Mouse (Mus musculus): ENCODE measurements at regions not wholly inside any gene's neighbourhood (a gene's known extent, or its start where the extent isn't known, plus 50 kb on each side); places are given as distances from the start of the nearest gene placed in this dataset.
"Not testable (repeated sequence)": the region's sequence is repeated elsewhere in the genome, so short reads cannot be mapped to it uniquely, and the experiment has no call there.

DNA sequence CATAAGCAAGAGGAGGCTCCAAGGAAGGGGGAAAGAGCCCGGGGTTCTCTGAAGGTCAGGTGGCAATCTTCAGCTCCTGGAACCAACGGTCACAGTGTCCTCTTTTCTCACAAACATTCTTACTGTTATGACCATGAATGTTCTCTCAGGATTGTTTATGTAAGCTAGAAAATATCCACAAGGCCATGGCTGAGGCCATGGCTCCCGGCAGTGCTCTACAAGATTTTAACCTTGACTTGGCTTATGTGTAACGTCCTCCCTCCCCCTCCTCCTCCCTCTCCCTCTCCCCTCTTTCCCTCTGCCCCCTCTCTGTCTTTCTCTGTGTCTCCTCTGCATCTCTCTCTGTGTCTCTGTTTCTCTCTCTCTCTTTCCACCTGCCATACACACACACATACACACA, 100.5 kb upstream of the Ccdc122 start:
- H3K4me1 ChIP-seq; H3K4me3 ChIP-seq; H3K36me3 ChIP-seq; H3K9ac ChIP-seq (replicated peaks); H3K4me2 ChIP-seq (replicated peaks); H3K27ac ChIP-seq (replicated peaks); H3K9me3 ChIP-seq; ATAC-seq (ENCODE audit: low FRiP score, low read depth); H3K27me3 ChIP-seq: not testable (repeated sequence)
- 82% methylated on average over 4 of the region's 4 CpGs for WGBS

DNA sequence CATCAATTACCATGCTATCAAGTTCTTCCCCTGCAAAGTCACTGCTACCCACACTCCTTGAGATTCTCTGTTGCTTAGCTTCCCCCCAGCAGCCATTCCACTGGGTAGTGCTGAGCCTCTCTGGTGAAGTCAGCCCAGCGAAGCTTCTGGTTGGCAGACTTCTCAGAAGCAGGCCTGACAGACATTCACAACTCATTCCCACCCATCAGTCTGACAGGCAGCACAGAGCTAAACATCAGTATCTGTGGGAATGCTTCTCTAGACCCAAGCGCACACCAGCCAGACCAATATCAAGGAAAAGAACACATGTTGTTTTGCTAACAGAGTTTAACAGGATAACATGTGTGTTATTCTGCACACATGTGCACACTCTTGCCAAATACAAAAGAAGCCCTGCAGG, 101.1 kb upstream of the Ccdc122 start:
- no peak overlapping the region for H3K4me3 ChIP-seq
- H3K9ac ChIP-seq (replicated peaks), result no peak overlapping the region
- ATAC-seq (ENCODE audit: low FRiP score, low read depth), result no peak
- no peaks in the 10 kb centered on the region for H3K36me3 ChIP-seq
- H3K4me1 ChIP-seq, result no peaks in the 10 kb centered on the region
- no peaks in the 10 kb centered on the region for H3K27me3 ChIP-seq
- H3K27ac ChIP-seq (replicated peaks), result no peak overlapping the region
- H3K9me3 ChIP-seq, result no peaks in the 10 kb centered on the region
- H3K4me2 ChIP-seq (replicated peaks), result no peak overlapping the region
- WGBS, result 76% methylated on average over 2 of the region's 2 CpGs

DNA sequence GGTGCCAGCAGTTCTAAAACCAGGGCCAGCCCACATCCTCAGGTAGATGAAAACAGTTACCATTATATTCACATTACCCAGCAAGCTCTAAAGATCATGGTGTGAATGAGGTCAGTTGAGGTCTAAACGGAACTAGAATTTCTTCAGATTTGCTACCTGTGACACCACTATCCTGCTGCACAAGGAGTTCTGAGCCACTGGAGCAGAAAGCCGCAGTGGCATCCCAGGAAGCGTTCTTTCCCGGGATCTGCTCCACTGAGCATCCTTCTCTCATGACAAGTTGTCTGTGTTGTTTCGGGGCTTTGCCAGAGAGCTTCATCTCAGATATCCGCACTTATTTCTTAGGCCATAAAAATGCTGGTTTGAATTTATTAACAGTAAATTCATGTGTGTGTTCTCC, 103.7 kb upstream of the Ccdc122 start:
- WGBS, result 72% methylated on average over 6 of the region's 6 CpGs
- no peak overlapping the region for H3K9ac ChIP-seq (replicated peaks)
- ATAC-seq (ENCODE audit: low FRiP score, low read depth), result no peak
- no peaks in the 10 kb centered on the region for H3K4me1 ChIP-seq
- no peak overlapping the region for H3K4me2 ChIP-seq (replicated peaks)
- no peaks in the 10 kb centered on the region for H3K9me3 ChIP-seq
- no peak overlapping the region for H3K27ac ChIP-seq (replicated peaks)
- no peaks in the 10 kb centered on the region for H3K36me3 ChIP-seq
- no peak overlapping the region for H3K4me3 ChIP-seq
- no peaks in the 10 kb centered on the region for H3K27me3 ChIP-seq

DNA sequence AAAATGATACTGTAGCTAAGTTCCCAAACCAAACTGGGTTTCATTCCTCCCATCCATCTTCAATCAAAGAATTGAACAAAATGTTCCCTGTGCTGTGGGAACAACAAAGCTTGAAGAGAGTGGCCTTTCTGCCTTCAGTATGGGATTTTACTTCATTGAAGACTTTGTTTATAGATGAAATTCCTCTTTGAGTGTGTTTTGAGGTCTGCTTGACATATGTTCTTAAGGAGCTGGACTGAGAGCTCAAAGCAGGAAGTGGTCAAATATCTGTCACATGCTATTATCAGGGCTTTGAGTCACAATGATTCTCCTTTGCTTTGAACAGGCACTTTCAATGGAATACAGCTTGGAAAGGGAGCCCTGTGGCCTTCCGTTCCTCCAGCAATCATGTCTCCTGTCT, 105.2 kb upstream of the Ccdc122 start:
- Histone ChIP-seq H3K9me3 (no peaks in the 10 kb centered on the region), H3K27me3 (no peaks in the 10 kb centered on the region), H3K4me1 (no peaks in the 10 kb centered on the region), H3K4me3 (no peak overlapping the region), H3K27ac (replicated peaks) (no peak overlapping the region), H3K36me3 (no peaks in the 10 kb centered on the region), H3K4me2 (replicated peaks) (no peak overlapping the region), H3K9ac (replicated peaks) (no peak overlapping the region)
- ATAC-seq (ENCODE audit: low FRiP score, low read depth), result no peak
- 85% methylated on average over 1 of the region's 1 CpGs for WGBS

DNA sequence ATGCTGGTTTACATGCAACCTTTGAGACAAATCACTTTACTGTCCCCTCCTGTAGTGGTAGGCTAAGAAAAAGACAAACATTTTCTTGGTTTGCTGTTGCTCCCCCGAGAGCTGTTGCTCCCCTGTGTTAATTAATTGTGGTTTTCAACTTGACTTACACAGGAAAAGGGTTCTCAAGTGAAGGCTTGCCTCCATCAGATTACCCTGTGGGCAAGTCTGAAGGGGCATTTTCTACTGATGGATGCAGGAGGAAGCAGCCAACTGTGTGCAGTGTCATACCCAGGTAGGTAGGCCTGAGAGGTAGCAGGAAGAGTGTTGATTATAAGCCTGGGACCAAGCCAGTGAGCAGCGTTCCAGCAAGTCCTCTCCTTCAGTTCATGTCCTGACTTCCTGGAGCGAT, 107.0 kb upstream of the Ccdc122 start:
- H3K27ac ChIP-seq (replicated peaks), result no peak overlapping the region
- WGBS, result 87% methylated on average over 3 of the region's 3 CpGs

DNA sequence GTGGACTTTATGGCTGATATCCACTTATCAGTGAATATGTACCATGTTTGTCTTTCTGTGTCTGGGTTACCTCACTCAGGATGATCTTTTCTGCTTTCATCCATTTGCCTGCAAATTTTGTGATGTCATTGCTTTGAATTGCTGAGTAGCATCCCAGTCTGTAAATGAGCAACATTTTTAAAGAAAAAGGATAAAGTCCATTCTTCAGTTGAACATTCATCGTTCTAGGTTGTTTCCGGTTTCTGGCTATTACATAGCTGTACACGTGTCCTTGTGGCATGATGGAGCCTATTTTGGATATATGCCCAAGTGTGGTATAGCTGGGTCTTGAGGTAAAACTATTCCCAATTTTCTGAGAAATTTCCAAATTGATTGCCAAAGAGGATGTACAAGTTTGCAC, 107.9 kb upstream of the Ccdc122 start:
- ATAC-seq (ENCODE audit: low FRiP score, low read depth), result no peak
- no peak overlapping the region for H3K27ac ChIP-seq (replicated peaks)
- WGBS, result 94% methylated on average over 3 of the region's 3 CpGs

More for the DNA sequence above, 107.0 kb upstream of the Ccdc122 start:
- Histone ChIP-seq H3K36me3 (no peaks in the 10 kb centered on the region), H3K27me3 (no peaks in the 10 kb centered on the region), H3K4me2 (replicated peaks) (no peak overlapping the region), H3K9me3 (no peaks in the 10 kb centered on the region), H3K4me1 (no peaks in the 10 kb centered on the region), H3K9ac (replicated peaks) (no peak overlapping the region), H3K4me3 (no peak overlapping the region)
- ATAC-seq (ENCODE audit: low FRiP score, low read depth), result no peak

DNA sequence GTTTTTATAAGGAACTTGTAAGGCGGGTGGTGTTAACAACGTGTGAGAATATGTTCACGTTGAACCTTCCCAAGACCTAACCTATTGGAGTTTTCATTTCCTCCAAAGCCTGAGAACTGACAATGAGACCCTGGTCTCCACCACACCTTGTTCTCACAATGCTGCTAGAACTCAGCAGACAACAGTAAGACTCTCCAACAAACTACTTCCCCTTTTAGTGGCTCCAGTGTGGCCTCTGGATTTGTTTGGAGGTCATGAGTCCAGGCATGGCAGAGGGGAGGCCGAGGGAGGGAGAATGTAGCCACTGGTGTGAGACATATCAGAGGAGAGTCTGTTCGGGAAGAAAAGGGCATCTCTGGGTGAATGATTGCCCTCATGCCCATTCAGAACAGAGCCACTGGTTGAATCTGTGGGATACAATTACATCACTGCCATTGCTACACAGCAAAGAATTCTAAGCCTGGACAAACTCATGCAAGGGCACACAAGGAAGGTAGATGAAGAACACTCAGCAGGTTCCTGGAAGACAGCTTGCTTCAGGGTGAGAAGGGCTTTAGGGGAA, 109.2 kb upstream of the Ccdc122 start:
- Histone ChIP-seq H3K36me3 (no peaks in the 10 kb centered on the region), H3K4me3 (no peak overlapping the region), H3K4me2 (replicated peaks) (no peak overlapping the region), H3K9me3 (no peaks in the 10 kb centered on the region), H3K27ac (replicated peaks) (no peak overlapping the region), H3K9ac (replicated peaks) (no peak overlapping the region), H3K27me3 (no peaks in the 10 kb centered on the region), H3K4me1 (no peaks in the 10 kb centered on the region)
- ATAC-seq (ENCODE audit: low FRiP score, low read depth), result no peak
- WGBS, result 75% methylated on average over 5 of the region's 5 CpGs

More for the DNA sequence above, 107.9 kb upstream of the Ccdc122 start:
- no peaks in the 10 kb centered on the region for H3K4me1 ChIP-seq
- no peak overlapping the region for H3K9ac ChIP-seq (replicated peaks)
- H3K4me2 ChIP-seq (replicated peaks), result no peak overlapping the region
- no peaks in the 10 kb centered on the region for H3K36me3 ChIP-seq
- H3K27me3 ChIP-seq, result no peaks in the 10 kb centered on the region
- no peaks in the 10 kb centered on the region for H3K9me3 ChIP-seq
- no peak overlapping the region for H3K4me3 ChIP-seq

DNA sequence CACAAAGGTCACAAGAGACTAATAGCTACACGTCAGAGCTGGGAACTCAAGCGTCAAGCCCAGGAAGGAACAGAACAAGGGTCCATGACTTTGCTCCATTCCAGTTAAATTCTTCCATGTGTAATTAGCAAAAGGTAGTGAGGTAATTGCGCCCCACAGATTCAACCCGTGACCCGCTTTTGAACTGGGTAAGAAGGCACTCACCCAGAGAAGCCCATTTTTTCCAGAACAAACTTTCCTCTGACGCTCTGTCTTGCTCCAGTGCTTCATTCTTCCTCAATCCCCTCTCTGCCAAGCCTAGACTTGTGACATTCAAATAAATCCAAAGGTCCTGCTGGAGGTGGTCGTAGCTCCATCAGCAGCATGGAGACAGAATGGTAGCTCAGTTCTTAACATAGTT, 110.2 kb upstream of the Ccdc122 start:
- WGBS, result 85% methylated on average over 7 of the region's 7 CpGs
- Histone ChIP-seq H3K4me3 (no peak overlapping the region), H3K27ac (replicated peaks) (no peak overlapping the region), H3K4me2 (replicated peaks) (no peak overlapping the region), H3K9me3 (no peaks in the 10 kb centered on the region), H3K4me1 (no peaks in the 10 kb centered on the region), H3K36me3 (no peaks in the 10 kb centered on the region), H3K9ac (replicated peaks) (no peak overlapping the region), H3K27me3 (no peaks in the 10 kb centered on the region)
- no peak for ATAC-seq (ENCODE audit: low FRiP score, low read depth)

DNA sequence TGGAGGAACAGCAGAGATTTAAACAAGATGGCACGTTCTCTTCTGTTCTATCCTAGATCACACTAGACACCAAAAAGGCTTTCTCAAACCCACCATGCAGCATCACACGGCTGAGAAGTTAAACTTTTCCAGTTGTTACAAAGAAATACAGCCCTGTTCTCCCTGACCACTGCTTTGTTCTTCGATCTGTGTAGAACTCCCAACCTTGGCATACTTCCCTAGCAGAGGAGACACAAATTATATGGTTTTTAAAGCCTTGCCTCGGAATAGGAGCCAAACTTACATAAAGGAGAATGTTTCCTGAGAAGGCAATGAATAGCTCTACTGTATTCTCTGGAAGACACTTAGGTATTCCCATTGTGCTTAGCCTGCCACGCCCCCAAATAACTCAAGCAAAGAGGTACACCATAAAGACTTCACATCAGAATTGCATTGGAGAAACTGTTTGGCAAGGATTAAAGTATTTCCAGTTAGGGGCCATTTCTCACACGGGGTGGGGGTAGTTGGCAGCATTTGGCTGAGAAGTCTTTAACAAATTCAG, 114.1 kb upstream of the Ccdc122 start:
- H3K9ac ChIP-seq (replicated peaks), result no peak overlapping the region
- no peak overlapping the region for H3K4me2 ChIP-seq (replicated peaks)
- H3K27me3 ChIP-seq, result no peaks in the 10 kb centered on the region
- H3K27ac ChIP-seq (replicated peaks), result no peak overlapping the region
- no peak overlapping the region for H3K4me3 ChIP-seq
- no peaks in the 10 kb centered on the region for H3K4me1 ChIP-seq
- H3K36me3 ChIP-seq, result no peaks in the 10 kb centered on the region
- ATAC-seq (ENCODE audit: low FRiP score, low read depth), result no peak
- no peaks in the 10 kb centered on the region for H3K9me3 ChIP-seq
- WGBS, result 85% methylated on average over 6 of the region's 6 CpGs

DNA sequence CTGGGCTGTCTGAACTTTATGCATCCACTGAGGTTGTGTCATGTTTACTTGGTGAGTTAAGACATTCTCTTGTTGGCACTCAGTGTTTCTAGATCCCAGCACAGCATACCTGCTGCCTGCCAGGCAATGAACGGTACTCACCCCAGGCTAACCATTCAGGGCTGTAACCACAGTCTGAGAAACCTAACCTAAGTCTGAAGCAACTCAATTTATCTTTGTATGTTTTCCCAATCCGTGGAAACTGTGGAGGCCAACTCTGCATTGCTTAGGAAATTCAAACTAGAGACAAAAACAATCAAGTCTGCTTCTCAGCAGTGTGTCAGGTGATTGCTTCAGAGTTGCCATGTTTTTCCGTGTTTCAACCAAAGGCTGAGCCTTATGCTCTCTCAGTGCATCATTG, 118.5 kb upstream of the Ccdc122 start:
- Histone ChIP-seq H3K9me3 (no peaks in the 10 kb centered on the region), H3K4me2 (replicated peaks) (no peak overlapping the region), H3K4me3 (no peak overlapping the region), H3K27me3 (no peaks in the 10 kb centered on the region), H3K9ac (replicated peaks) (no peak overlapping the region), H3K36me3 (no peaks in the 10 kb centered on the region), H3K27ac (replicated peaks) (no peak overlapping the region), H3K4me1 (no peaks in the 10 kb centered on the region)
- WGBS, result 83% methylated on average over 3 of the region's 3 CpGs
- ATAC-seq (ENCODE audit: low FRiP score, low read depth), result no peak

DNA sequence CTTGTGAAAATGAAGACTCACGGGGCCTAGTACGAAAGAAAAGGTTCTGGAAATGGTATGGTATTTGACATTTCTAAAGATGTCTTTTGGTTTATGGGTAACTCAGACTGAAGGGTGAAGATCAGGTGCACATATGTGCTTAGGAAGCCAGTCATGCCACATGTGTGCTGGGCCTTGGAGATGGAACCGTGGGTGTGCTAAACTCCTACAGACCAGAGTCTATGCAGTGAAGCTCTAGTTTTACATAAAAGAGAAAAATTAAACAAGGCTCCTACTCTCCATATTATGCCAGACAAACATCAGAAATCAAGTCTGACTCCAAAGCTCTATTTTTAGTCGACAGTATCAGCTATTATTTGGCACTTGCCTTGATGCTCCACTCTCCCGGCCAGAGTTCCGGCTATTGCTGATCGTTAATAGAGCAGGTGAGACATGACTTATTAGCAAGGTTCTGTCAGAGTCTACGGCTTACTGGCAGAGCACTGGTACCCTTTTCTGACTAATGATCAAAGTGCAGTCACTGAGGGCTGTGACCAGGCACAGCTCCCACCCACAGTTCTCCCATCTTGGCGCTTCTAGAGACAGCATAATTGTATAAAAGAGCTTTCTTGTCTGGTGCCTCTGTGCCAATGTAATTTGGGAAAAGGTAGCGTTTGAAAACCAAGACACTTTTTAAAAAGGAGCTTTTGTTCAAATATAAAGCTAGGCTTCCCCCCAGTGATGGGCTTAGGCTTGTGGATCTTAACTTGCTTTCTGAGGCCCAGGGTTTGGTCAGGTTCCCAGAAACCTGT, 119.2 kb upstream of the Ccdc122 start:
- no peak overlapping the region for H3K4me2 ChIP-seq (replicated peaks)
- no peaks in the 10 kb centered on the region for H3K4me1 ChIP-seq
- WGBS, result 88% methylated on average over 10 of the region's 10 CpGs
- no peaks in the 10 kb centered on the region for H3K27me3 ChIP-seq
- no peaks in the 10 kb centered on the region for H3K9me3 ChIP-seq
- no peak for ATAC-seq (ENCODE audit: low FRiP score, low read depth)
- H3K36me3 ChIP-seq, result no peaks in the 10 kb centered on the region
- no peak overlapping the region for H3K27ac ChIP-seq (replicated peaks)
- no peak overlapping the region for H3K4me3 ChIP-seq
- H3K9ac ChIP-seq (replicated peaks), result no peak overlapping the region

DNA sequence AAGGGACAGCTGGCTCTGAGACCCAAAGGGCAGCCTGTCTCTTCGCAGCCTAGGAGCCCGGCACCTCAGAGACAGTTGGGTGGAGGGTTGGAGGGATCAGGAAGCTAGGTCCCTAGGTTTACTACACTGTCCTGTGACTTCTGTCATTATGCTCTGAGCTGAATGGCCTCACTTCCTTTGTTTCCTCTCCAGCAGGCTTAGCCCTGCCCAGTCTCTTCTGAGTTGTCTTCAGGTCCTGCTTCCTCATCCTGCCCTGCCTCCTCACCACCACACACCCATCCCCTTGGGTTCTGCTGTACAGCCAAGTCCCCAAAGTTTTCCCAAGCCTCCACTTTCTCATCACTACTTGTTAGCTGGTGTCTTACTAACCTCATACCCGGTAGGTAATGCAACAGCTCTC, 122.7 kb upstream of the Ccdc122 start:
- Histone ChIP-seq H3K4me3 (no peak overlapping the region), H3K27me3 (no peaks in the 10 kb centered on the region), H3K4me1 (no peaks in the 10 kb centered on the region), H3K9ac (replicated peaks) (no peak overlapping the region), H3K36me3 (no peaks in the 10 kb centered on the region), H3K4me2 (replicated peaks) (no peak overlapping the region), H3K27ac (replicated peaks) (no peak overlapping the region), H3K9me3 (no peaks in the 10 kb centered on the region)
- ATAC-seq (ENCODE audit: low FRiP score, low read depth), result no peak
- WGBS, result 89% methylated on average over 3 of the region's 3 CpGs

Data from midbrain, embryonic 12.5 days (tissue).